Mouse (Mus musculus): ENCODE measurements around the gene Fam227b. TPM values are rescaled to one million over a fixed set of nuclear protein-coding genes. Genes with fewer than 3 reads are reported as not detected.

Gene Fam227b
- total RNA-seq (2021): not detected
- long read RNA-seq, experiment 1: 0 reads
- long read RNA-seq, experiment 2: 0 reads

- peak within 1 kb of the TSS; percentile 80 for H3K4me3 ChIP-seq
- no peak for TF ChIP-seq CTCF (conservative IDR thresholded peaks at IDR 0.05)
- peak; percentile 98 to 99 for DNase-seq (ENCODE audit: low spot score in 2 of 2)
- peak within 1 kb of the TSS; percentile 93 for H3K27ac ChIP-seq
Observed at GRCm38 (mm10) chr2:126151855-126152571, at the start of gene Fam227b, which contains the start of gene Dtwd1. Gene Fam227b (minus strand): TSS chr2:126152004. Gene Dtwd1 (plus strand): TSS chr2:126152141.

- no peak overlapping the region for H3K4me3 ChIP-seq
- no peak overlapping the region for H3K27ac ChIP-seq
- DNase-seq (ENCODE audit: low spot score in 2 of 2): no peak
- TF ChIP-seq CTCF (conservative IDR thresholded peaks at IDR 0.05): no peak
Observed at GRCm38 (mm10) chr2:126198971-126199370, 47.2 kb upstream of the Fam227b start.

- no peak overlapping the region for H3K27ac ChIP-seq
- no peak overlapping the region for H3K4me3 ChIP-seq
- DNase-seq (ENCODE audit: low spot score in 2 of 2): no peak
- TF ChIP-seq CTCF (conservative IDR thresholded peaks at IDR 0.05): no peak
Observed at GRCm38 (mm10) chr2:126195631-126196356, 44.0 kb upstream of the Fam227b start.

GRCm38 (mm10) chr2:126192129-126192528, 40.3 kb upstream of the Fam227b start:
- Histone ChIP-seq H3K4me3 (no peak overlapping the region), H3K27ac (no peak overlapping the region)
- no peak for TF ChIP-seq CTCF (conservative IDR thresholded peaks at IDR 0.05)
- DNase-seq (ENCODE audit: low spot score in 2 of 2): no peak

GRCm38 (mm10) chr2:126191306-126191705, 39.5 kb upstream of the Fam227b start:
- TF ChIP-seq CTCF (conservative IDR thresholded peaks at IDR 0.05): no peak
- DNase-seq (ENCODE audit: low spot score in 2 of 2): no peak
- Histone ChIP-seq H3K4me3 (no peak overlapping the region), H3K27ac (no peak overlapping the region)

GRCm38 (mm10) chr2:126171427-126171826, 19.6 kb upstream of the Fam227b start:
- H3K4me3 ChIP-seq: no peak overlapping the region
- TF ChIP-seq CTCF (conservative IDR thresholded peaks at IDR 0.05): no peak
- no peak overlapping the region for H3K27ac ChIP-seq
- no peak for DNase-seq (ENCODE audit: low spot score in 2 of 2)

GRCm38 (mm10) chr2:126166848-126167617, 15.2 kb upstream of the Fam227b start:
- TF ChIP-seq CTCF (conservative IDR thresholded peaks at IDR 0.05): no peak
- DNase-seq (ENCODE audit: low spot score in 2 of 2): no peak
- Histone ChIP-seq H3K4me3 (no peak overlapping the region), H3K27ac (no peak overlapping the region)

- no peak overlapping the region for H3K4me3 ChIP-seq
- H3K27ac ChIP-seq: no peak overlapping the region
- DNase-seq (ENCODE audit: low spot score in 2 of 2): no peak
- TF ChIP-seq CTCF (conservative IDR thresholded peaks at IDR 0.05): no peak
Observed at GRCm38 (mm10) chr2:126166335-126166734, 14.5 kb upstream of the Fam227b start.

GRCm38 (mm10) chr2:126165277-126166018, 13.6 kb upstream of the Fam227b start:
- no peak for TF ChIP-seq CTCF (conservative IDR thresholded peaks at IDR 0.05)
- DNase-seq (ENCODE audit: low spot score in 2 of 2): no peak

GRCm38 (mm10) chr2:126147723-126148122, 4.1 kb downstream of the Fam227b start:
- H3K27ac ChIP-seq: no peak overlapping the region
- no peak for DNase-seq (ENCODE audit: low spot score in 2 of 2)
- H3K4me3 ChIP-seq: no peak overlapping the region
- TF ChIP-seq CTCF (conservative IDR thresholded peaks at IDR 0.05): no peak

More at GRCm38 (mm10) chr2:126165277-126166018, 13.6 kb upstream of the Fam227b start:
- Histone ChIP-seq H3K27ac (no peak overlapping the region), H3K4me3 (no peak overlapping the region)

- no peak for DNase-seq (ENCODE audit: low spot score in 2 of 2)
- TF ChIP-seq CTCF (conservative IDR thresholded peaks at IDR 0.05): no peak
Observed at GRCm38 (mm10) chr2:126094616-126095015, 57.2 kb downstream of the Fam227b start.

GRCm38 (mm10) chr2:126090432-126090831, 61.4 kb downstream of the Fam227b start:
- no peak for DNase-seq (ENCODE audit: low spot score in 2 of 2)
- Histone ChIP-seq H3K27ac (no peak overlapping the region), H3K4me3 (no peak overlapping the region)
- peak; percentile 65 for TF ChIP-seq CTCF (conservative IDR thresholded peaks at IDR 0.05)

More at GRCm38 (mm10) chr2:126094616-126095015, 57.2 kb downstream of the Fam227b start:
- H3K27ac ChIP-seq: no peak overlapping the region
- H3K4me3 ChIP-seq: no peak overlapping the region

Measured in layer of hippocampus, adult 2 months (tissue).